Mouse (Mus musculus) telencephalon, adult 2 months (tissue): ENCODE results near the gene Acmsd.
A peak's percentile ranks its signal among the peaks of the same experiment; 100 is the strongest.
"Not testable (repeated sequence)": the region's sequence is repeated elsewhere in the genome, so short reads cannot be mapped to it uniquely, and the experiment has no call there.

ENCODE experiments used
- DNase-seq: peaks from one replicate; pipeline ENCODE4 v3.0.0-alpha.2; 2011; ENCODE audit warnings: low read depth, low spot score

Acmsd gene

DNA sequence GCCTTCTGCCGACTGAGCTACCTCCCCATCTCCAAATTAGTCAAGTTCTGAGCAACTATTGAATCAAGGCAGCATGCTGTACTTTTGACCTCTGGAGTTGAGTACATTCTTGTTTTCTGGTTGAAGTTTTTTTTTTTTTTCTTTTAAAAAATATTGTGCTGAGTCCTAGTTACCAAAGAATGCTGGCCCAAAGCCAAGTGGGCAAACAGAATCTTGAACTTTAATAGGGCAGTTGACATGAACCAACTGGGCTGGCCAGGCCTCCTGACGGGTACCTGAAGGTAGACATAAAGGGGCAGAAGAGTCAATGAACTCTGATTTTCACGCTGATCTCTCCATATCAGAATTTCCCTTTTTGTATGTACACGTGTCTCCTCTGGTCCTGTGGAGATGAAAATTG is at the start of gene Acmsd:
Gene Acmsd, plus strand, starts transcription at position 318 of the 400 bp plus-strand sequence.
- no peak for DNase-seq

DNA sequence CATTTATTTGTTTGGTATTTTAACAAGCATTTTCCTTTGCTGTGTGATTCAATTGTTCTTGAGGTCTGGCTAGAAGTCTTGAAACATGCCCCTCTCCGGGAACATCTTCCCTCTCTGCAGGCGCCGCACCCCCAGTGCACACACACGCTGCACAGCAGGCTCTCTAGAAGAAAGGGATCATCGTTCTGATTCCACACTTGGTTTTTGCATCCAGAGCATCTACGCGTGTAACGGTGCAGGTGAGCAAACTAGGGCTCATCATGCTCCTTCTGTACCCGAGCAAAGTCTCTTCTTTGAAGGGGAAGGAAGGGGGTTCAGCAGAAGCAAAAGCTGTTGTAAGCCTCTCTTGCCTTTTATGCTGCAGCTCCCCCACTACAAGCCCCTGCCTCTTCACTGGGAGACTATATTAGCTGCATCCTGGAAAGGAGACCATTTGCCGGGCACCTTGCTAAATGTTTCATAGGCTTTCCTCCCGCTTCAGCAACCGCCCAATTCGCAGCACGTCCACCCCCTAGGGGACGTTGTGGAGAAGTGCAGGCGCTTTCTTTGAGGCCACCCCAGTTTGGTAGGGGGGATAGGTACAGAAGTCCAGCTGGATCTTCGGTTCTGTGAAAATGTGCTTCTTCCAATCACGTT is 49.6 kb upstream of the Acmsd start, which contains the start of gene Tmem163:
Gene Tmem163, minus strand, starts transcription at position 51 of the 636 bp plus-strand sequence.
- no peak for DNase-seq

DNA sequence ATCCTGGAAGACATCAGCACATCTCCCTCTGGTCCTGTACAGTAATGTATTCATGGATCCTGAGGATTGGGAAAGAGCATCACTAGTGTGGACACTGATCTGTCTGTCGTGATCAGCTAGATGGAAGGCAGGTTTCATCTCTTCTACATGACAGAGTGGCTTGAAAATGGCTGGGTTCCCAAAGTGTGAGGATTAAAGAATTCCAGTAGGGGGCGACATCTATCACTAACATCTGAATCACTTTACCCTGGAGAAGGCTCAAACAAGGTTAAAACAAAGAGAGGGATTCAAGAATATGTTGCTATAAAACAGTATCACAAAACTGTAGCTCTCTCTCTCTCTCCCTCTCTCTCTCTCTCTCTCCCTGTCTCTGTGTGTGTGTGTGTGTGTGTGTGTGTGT is 32.7 kb upstream of the Acmsd start:
- no peak for DNase-seq

DNA sequence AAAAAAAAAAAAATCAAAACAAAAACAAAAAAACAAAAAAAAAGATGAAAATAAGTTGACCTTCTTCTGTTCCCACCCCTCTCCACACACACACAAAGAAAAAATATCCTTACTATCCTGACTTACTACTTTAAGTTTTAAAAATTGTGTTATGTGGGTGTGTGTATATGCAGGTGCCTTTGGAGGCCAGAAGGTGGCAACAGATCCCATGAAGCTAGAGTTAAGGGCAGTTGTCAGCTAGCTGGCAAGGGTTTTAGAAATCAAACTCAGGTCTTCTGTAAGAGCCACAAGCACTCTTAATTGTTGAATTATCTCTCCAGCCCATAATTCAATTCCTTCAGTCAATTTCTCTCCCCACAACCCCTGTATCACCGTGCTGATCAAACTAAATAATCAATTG is 27.0 kb upstream of the Acmsd start:
- DNase-seq, result no peak

DNA sequence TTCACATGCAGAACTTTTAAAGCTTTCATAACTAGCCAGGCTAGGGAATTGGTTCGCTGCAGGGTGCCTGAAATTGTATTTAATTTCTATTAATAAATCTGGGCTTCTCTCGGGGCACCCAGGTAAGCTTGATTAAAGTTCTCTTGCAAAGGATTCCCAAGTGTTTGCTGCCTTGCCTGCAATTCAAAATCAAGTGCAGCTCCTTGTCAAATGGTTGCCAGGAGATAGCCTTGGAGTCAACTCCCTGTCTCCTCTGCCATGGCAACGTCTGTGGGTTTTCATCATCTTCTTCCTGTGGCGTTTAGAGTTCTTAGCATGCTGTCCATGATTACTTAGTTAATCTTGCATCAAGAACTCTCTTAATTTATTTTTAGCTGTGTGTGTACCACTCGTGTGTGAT is 22.9 kb upstream of the Acmsd start:
- peak; percentile 28 for DNase-seq

DNA sequence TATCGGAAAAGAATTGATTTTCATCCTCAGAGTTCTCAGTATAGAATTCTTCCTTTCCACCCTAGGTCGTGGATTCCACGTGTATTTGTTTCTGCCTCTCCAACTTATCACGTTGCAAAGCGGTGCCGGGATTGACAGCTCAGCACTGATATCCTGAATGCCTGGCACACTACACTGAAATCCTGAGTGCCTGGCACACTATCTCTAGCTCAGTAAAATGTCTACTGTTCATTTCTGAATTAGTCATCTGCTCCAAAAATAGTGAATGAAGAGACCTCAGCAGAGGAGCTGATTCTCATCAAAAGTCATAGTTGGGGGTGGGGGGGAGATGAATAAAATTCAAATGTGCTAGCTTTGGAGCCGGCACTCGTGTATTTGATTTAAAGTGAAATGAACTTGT is 12.8 kb upstream of the Acmsd start:
- peak; percentile 67 for DNase-seq

DNA sequence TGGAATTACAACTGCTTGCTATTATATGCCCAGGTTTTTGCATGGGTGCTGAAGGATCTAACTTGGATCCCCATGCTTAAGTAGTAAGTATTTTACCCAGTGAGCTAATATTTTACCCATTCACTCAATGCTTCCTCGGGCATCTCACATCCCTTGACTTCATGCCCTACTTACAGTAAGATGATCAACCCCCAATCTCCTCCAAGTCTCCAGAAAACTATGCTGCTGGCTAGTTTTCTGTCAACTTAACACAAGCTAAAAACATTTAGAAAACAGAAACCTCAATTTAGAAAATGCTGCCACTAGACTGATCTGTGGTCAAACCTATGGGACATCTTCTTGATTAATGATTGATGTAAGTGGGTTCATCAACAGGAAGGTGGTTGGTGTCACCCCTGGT is 10.9 kb upstream of the Acmsd start:
- DNase-seq, result no peak

DNA sequence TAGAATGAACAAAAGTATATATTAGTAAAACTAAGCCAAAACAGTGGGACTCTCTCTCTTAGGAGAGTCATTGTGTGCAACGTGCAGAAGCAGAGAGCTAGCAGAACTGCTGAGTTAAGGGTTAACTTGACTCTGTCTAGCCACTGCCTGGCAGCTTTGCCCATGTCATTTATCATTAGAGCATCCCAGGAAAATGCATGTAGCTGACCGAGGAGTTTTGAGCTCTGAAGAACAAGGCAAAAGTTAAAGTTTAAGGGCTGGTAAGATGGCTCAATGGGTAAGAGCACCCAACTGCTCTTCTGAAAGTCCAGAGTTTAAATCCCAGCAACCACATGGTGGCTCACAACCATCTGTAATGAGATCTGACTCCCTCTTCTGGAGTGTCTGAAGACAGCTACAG is 5.6 kb upstream of the Acmsd start:
- DNase-seq, result no peak

DNA sequence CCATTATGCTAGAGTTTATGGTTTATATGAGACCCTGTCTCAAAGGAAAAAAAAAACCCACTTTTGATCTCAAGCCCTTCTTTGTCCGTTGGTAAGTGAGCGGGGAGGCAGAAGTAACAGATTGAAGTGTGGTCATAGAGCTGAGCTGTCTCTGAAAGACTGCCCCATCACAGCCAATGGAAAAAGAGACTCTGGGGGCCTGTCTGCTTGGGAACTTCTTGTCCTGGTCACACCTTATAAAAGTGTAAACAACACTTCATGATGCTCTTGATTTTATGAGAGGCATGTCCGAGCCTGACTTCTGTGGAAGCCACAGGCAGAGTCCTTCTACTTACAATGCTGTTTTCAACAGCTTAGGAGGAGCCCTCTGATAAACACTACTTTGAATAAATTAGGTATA is 1.9 kb downstream of the Acmsd start:
- no peak for DNase-seq

DNA sequence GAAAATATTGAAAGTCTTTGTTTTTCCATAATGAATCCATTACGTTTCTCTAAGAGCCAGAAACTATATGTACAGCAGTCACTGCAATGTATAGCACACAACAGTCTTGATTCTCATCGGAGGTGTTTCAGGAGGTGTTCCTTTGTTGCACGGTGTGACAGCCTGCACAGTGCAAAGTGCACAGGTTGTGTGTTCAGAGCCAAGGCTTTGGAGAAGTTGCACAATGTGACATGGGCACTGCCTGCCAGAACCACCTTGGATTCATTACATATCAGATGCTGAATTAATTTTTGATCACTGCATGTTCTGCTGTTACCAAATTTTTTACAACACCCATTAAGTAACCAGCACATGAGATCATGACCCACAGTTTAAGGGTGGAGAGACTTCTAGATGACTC is 3.2 kb downstream of the Acmsd start:
- no peak for DNase-seq

DNA sequence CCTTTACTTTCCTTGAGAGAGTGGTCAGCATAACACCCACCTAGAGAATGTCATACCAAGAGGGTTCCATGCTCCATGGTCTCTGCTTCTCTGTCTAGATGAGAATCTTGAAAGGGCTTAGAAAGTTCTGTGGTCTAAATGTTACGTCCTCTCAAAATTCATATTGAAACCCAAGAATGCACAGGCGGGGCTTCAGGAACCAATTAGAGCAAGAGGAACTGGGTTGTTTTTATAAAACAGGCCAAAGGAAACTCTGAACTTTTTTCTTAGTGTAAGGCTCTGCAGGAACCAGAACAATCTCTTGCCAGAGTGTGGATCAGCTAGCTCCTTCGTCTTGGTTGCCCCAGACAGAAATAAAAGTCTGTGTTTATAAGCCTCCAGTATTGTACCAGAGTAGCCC is 3.6 kb downstream of the Acmsd start:
- no peak for DNase-seq

DNA sequence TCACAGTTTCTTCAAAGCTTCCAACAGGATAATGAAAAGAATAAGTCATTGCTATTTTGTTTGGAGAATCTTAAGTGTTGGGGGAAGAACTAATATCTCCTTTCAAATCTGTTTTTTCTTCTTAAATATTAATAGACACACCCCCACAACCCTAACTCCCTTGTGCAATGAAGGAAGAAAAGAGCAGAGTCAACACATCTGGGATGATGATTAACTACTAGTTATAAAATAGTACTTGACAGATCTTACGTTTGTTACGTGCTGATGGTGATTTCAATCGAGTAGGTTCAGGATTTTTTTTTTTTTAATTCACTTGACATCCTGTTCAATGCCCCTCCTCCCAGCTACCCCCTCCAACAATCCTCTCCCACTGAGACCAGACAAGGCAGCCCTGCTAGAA is 6.1 kb downstream of the Acmsd start:
- no peak for DNase-seq

DNA sequence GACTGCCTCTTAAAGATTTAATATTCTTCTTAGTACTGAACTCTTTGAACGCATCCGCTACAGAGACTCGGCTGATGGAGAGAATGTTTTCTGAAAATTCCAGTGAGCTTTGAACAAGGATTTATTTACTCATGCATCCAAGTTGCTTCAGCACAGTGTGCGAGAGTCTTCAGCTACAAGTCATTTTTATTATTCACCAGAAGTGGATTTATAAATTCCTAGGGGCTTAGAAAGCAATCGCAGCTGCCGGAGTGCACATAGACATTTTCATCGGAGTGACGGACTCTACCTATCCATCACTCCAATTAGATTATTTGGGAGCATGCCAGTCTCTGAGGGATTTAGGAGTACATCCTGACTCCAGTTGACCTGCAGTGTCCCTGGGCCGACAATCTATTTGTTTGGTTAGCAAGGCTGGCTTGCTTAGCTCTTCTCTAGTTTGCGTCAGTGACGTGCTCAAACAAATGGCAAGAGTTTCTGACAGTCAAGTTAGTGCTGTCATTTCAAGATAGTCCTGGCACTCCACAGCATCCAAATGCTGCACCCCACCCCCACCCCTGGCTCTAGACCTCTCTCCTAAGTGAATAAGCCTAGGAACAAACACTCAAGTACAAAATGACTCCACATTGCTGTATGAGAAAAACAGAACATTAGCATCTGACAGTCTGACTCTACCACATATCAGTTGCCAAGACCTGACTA is 21.3 kb downstream of the Acmsd start:
- no peak for DNase-seq

DNA sequence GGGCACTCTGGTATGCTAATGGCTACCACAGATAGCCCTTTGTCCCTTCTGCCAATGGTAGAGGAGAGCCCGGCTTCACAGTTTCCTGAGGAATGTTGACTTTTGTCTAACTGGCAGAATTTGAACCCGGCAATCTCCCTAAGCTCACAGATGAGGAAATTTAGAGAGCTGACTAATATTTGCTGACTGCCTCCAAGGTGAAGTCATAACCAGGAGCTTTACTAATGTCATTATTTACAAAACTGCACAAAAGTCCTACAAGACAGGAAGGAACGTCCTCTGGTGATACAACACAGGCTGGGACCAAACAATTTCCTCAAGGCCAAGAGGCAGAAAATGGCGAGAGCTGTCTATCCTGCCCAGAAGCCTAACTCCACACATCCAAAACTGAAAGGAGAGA is 26.6 kb downstream of the Acmsd start:
- DNase-seq, result no peak

DNA sequence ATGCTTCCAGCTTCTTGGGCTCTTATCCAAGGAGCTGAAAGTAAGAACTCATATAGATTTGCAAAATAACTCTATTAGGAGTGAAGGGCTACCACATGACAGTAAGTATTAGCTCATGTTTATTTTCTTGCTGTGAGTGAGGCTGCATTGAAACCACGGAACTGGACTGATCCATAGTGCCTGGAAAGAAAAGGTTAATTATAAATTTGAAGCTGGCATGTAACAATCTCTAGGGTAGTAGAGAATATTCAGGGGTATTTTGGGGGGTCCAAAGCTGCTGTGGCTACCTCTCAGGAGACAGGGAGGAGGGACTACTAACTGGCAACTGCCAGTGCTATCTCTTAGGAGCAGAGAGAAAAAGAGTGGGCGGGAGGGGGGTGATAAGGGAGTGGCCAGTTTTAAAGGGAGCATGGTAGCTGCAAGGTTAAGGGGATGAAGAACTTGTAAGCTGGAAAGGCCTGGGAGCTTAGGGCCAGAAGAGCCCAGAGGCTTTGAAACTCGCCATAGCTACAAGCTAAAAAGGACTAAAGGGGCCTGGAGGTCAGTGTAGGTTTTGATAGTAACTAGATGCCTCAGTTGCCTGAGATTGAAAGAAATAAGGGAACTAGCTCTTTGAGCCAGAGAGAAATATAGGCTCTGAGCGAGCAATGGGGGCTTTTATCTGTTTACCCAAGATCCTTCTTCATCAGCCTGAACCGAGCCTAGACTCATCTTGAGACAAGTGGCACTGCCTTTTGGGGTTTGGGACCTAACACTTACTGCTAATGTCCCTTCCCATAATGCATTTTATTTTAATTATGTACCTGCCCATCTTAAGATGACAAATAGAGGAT is 27.3 kb downstream of the Acmsd start:
- DNase-seq, result no peak

DNA sequence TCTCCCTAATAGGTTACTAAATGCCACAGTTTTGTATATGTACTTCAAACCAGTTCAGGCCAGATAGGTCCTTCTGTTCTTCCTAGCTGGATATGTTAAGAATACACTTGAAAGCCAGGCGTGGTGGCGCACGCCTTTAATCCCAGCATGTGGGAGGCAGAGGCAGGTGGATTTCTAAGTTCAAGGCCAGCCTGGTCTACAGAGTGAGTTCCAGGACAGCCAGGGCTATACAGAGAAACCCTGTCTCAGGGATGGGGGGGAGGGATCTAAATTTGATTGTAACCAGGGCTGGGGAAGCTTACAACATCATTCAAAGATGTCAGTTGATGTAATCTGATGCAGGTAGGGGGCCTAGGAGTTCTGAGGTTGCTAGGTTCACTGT is 27.9 kb downstream of the Acmsd start:
- DNase-seq, result not testable (repeated sequence)

DNA sequence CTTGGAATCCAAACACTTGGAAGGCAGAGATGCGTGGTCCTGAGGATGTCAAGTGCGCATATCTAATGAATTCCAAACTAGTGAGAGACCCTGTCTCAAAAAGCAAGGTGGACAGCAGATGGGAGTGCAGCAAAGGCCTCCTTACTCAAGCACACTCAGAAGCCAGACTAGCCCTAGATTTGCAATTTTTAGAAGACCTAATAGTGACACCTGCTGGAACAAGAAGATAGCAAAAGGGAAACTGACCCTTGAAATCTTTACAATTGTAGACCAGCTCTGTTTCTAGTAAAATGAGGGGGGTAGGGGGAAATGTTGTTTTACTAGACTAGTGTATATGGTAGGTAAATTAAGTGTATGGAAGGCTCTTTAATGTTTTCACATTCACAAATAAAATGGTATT is 36.3 kb downstream of the Acmsd start:
- DNase-seq, result no peak

DNA sequence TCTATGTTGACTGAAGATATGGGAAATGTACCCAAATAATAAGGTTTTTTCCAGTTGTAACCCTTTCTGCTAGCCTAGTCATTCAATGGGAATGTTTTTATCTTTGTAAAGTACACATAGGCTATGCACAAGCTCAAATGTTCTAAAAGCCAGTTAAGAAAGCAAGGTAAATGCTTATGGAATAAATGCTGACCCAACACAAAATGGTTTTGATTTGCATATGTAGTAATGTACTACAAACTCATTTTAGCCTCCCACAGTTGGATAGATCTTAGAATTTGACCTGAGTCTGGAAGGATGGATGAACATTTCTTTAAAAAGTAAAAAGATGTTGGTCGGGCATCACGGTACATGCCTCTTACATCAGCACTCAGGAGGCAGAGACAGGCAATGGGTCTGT is 37.5 kb downstream of the Acmsd start:
- no peak for DNase-seq

DNA sequence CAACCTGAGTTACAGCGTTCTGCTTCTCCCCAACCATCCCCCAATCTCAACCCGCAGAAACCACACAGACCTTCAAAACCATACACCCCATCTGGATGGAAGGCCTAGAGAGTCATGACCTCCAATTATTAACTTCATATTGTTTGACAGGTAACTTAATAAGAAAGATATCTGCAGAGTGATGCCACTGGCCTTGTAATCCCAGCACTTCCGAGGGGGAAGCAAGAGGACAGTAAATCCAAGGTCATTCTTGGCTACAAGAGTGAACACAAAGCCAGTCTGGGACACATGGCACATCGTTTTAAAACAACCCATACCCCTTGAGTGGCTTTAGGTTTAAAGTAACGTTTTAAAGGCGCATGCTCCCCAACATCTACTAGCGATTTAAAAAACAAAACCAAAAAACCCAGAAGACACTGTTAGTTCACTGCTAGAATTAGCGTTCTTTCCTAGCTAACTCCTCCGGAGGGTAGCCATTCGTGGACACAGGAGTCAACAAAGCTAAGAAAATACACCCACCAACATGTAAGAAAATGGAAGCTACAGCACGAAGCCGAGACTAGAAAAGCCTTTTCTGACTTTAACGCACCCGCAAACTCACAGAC is 44.1 kb downstream of the Acmsd start:
- DNase-seq, result no peak

DNA sequence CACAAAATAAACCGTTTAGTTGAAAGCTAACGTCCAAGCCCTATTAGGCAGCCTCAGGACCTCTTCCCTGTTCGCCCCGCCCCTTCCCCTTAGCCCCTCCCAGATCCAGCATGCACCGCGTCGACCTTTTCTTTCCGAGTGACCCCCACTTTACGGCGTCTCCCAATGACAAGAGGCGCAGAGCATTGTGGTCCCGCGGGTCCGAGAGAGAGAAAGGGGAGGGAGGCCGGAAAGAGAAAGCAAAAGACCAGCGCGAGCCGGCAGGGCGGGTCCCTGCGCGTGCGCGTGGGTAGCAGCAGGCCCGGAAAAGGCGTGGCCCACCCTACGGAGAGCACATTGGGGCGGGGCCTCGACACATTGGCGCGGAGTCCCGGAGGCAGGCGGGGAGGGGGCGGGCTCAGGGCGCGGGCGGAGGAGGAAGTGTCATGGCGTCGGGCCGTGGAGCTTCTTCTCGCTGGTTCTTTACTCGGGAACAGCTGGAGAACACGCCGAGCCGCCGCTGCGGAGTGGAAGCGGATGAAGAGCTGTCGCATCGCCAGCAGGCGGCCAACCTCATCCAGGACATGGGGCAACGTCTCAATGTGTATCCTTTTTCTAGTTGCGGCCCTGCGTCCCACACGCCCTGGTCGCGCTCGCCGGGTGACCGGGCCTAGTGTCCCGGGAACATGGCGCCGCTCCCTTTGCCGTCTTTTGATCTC is 44.7 kb downstream of the Acmsd start, which contains the start of gene Ccnt2:
Gene Ccnt2, plus strand, starts transcription at position 362 of the 698 bp plus-strand sequence.
- peak; percentile 99 for DNase-seq

DNA sequence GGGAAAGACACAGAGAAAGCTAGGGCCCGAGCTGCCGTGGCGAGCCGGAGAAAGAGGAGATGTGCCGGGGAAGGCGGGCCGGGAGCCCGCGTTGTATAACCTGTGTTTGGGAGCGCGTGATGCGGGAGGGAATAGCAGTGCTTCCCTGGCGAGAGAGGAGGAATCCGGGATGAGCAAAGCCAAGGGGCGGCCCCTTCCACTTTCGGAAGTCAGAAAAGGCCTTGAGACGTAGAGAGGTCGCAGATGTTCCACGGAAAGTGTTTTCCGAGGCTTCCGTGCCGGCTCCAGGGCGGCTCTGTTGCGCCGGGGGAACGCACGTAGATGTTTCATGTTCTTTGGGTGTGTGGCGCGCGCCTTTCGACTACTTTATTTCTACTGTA is 45.3 kb downstream of the Acmsd start:
- no peak for DNase-seq
